Mouse (Mus musculus): Measurements from ENCODE around the gene Fermt2.
"Not testable (repeated sequence)": the region's sequence is repeated elsewhere in the genome, so short reads cannot be mapped to it uniquely, and the experiment has no call there.

Gene Fermt2

GRCm38 (mm10) chr14:45507923-45508322, 22.0 kb downstream of the Fermt2 start:
- peak; percentile 40 for DNase-seq

DNA sequence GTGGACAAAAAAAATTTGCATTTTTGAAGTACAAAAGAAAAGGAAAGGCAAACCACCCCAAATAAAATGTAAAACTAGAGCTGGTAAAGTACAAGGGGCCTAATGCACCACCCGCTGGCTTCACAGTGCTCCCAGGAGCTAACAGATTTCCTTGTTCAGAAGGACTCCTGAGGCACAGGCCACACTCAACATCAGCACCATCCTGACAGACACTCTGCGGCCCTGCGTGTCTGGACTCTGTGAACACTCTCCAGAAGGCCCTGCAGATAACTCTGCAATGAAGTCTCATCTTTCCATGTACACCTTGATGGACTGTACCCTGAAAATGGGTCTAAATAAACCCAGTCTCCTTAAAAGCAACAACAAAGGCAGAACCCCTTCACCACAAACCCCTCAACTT, 22.5 kb downstream of the Fermt2 start:
- no peak for DNase-seq

DNA sequence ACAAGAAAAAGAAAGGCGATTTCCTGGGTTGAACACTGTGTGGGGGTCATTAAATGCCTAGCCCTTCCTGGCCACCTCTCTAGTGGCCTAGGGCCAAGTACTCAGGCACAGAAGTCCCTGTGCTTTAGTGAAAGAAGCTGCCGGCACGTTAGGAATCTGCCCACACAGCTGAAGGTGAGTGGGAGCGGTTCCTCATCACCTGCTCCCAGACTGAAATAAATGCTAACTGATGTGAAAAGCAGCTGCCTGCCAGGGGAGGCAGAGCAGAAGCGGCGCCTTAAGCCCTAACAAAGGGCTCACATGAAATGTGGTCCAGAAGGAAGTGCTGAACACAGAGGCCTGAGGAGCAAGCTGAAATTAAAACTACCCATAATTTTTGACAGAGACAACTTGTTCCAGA, 22.9 kb downstream of the Fermt2 start:
- peak; percentile 44 for DNase-seq

- DNase-seq, result no peak
Observed at GRCm38 (mm10) chr14:45506165-45506564, 23.8 kb downstream of the Fermt2 start.

GRCm38 (mm10) chr14:45504422-45505113, 25.4 kb downstream of the Fermt2 start:
- no peak for DNase-seq

- DNase-seq, result no peak
Observed at GRCm38 (mm10) chr14:45503934-45504333, 26.0 kb downstream of the Fermt2 start.

DNA sequence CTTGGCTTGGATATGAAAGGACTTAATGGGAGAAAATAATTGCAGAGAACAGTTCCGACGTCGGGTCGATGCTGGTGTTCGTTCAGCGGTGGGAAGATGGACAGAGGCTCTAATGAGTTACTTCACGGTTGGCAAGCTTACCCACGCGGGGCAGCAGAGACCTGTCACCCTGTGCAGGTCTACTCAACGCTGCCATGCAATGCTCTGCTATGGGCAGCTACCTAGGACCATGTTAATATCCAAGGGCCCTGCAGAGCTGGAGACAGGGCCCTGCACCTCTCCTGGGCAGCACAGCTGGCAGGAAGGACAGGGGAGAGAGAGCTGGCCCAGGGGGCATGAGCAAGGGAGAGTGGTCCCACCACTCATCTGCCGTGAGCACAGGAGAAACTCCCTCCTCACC, 29.9 kb downstream of the Fermt2 start:
- DNase-seq, result peak; percentile 24

GRCm38 (mm10) chr14:45497116-45497515, 32.8 kb downstream of the Fermt2 start:
- DNase-seq, result no peak

GRCm38 (mm10) chr14:45495810-45496209, 34.1 kb downstream of the Fermt2 start:
- not testable (repeated sequence) for DNase-seq

- DNase-seq, result no peak
Observed at GRCm38 (mm10) chr14:45493891-45494290, 36.0 kb downstream of the Fermt2 start.

DNA sequence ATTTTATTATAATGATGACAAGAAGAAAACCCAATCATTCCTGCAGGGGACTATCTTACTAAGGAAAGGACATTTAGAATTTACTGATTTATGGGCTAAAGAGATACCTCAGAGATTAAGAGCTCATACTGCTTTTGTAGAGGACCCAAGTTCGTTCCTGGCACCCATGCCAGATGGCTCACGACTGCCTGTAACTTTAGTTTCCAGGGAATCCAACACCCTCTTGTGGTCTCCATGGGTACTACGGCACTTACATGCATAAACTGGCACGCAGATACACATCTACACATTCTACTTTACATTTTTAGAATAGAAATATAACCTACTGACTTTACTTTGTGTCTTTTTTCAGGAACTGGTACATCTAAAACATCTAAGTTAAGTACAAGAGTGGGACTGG, 37.2 kb downstream of the Fermt2 start:
- DNase-seq, result no peak

DNA sequence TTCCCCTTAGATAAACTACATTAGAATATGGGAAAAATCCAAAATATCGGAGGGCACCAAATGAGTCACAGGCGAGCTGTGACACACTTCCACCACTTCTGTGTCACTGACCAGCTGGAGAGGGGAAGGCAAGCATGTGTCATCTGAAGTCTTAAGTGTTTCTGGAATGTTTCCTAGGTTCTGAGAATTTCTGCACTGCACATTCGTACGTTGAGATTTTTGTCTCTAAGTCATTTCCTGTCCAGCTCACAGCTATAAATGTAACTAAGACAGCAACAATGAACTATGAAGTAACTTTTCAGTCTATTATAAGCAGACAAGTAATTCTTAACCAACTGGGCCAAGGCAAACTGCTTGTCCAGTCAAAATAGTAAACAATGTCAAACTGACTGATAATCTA, 37.9 kb downstream of the Fermt2 start:
- DNase-seq, result no peak

DNA sequence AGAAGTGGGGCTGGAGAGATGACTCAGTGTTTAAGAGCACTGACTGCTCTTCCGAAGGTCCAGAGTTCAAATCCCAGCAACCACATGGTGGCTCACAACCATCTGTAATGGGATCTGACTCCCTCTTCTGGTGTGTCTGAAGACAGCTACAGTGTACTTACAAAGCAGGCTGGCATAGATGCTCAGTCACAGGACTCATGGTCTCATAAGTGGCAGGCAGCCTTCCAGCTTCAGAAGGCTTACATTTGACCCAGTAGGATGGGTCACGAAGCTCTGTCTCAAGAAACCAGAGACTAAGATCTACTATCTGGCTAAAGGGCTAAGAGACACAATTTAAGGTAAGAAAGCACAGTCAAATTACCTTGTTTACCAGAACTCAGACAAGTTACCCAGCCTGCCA, 42.7 kb downstream of the Fermt2 start:
- not testable (repeated sequence) for DNase-seq

DNA sequence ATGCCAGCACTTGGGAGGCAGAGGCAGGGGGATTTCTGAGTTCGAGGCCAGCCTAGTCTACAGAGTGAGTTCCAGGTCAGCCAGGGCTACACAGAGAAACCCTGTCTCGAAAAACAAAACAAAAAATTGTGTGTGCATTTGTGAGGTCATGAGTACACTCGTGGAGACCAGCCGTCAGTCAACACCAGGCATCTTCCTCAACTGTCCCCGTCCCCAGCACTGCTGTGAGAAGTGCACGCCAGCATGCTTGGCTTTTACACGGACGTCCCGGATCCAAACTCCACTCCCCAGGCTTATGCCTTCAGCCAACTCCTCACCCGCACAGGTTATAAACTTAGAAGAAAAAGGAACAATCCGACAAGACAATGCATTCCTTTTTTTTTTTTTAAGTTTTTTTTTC, 46.6 kb downstream of the Fermt2 start:
- not testable (repeated sequence) for DNase-seq

- DNase-seq, result peak; percentile 23
Observed at GRCm38 (mm10) chr14:45478977-45479806, 50.7 kb downstream of the Fermt2 start.

DNA sequence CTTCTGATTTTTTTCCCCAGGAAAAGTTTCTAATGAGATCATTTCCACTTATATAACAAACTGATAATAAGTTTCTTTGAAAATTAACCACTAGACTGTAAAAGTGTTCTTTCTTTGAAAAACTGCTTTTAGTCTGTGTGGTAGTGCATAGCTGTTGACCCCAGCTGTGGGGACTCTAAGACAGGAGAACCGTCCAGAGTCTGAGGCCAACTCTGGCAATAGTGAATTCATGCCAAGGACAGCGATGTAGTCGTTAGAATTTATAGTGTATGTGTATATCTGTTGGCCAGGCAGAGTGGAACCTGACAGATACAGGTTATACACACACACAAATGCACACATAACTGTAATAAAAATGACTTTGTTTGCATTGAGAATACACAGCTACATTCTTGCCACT, 51.4 kb downstream of the Fermt2 start:
- DNase-seq, result no peak

DNA sequence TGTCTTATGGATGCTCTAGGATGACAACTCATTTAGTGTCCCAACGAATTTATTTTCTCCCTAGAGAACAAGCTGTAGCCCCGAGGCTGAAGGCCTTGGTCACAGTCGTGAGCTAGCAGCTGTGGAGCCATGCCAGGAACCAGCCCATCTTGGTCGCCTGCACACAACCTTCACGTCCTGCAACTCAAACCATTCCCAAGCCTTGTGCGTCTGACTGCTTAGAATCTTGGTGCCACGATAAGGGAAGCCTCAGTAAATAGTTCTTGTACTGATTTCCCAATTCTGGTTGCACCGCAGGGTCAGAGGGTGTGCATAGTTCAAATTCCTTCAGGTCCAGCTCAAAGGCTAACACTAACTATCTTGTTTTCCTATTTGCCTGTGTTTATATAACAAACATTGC, 52.3 kb downstream of the Fermt2 start:
- no peak for DNase-seq

GRCm38 (mm10) chr14:45476990-45477389, 52.9 kb downstream of the Fermt2 start:
- DNase-seq, result no peak

- DNase-seq, result no peak
Observed at GRCm38 (mm10) chr14:45472536-45472935, 57.4 kb downstream of the Fermt2 start.

DNA sequence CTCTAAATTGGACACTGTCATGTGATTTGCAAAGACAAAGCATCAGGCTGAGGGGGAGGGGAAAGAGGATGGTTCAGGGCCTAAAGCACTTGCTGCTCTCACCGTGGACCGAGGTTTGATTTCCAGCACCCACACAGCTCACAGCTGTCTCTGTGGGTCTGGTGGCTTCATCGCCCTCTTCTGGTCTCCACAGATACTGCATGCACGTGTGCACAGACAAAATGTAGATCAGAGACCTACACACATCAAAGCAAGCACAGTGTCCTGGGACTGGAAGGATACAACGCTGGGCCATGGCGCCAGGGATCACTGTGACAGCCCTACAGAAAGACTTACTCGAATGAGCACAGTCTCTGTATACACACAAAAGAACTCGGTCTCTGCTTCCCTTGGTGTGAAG, 60.5 kb downstream of the Fermt2 start:
- no peak for DNase-seq

DNA sequence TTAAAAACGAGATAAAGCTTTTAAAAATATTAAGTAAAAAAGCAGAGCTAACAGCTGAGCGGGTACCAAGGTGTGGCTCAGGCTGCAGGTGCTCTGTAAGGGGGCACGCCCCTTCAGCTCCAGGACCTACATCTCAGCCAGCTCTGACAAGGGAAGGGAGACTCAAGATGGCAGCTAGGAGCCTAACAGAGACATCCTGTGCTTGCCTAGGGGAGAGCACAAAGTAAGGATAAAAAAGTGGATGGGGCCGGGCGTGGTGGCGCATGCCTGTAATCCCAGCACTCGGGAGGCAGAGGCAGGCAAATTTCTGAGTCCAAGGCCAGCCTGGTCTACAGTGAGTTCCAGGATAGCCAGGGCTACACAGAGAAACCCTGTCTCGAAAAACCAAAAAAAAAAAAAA, 63.5 kb downstream of the Fermt2 start:
- not testable (repeated sequence) for DNase-seq

GRCm38 (mm10) chr14:45464036-45465035, 65.6 kb downstream of the Fermt2 start:
- DNase-seq, result no peak

DNA sequence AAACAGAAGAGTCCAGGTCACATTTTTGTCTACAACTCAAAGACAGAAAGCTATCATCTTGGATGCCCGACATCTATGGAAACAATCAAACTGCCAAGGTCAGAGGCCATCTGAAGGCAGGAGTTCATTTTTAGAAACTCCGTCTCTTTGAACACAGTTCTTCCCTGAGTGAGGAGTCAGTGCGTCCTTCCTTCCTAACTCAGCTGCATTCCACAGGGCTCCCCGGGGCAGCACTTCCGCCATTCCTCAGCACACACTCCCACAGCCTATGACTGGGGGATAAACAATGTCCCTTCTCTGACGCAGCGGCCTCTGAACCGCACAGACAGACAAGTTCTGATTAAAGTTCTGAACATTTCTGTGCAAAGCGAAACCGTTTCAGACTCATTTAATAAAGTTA, 66.3 kb downstream of the Fermt2 start:
- peak; percentile 39 for DNase-seq

Data from retina, postnatal 1 day (tissue).